Mouse (Mus musculus): ENCODE data around the gene D030056L22Rik.

- TF ChIP-seq POLR2A (IDR thresholded peaks at IDR 0.05; ENCODE audit: extremely low read depth, insufficient read depth, low read length) (no peak), CTCF (IDR thresholded peaks at IDR 0.05; ENCODE audit: extremely low read depth, insufficient read depth, low read length) (no peak)
Measured at GRCm38 (mm10) chr19:18757706-18758105, 44.7 kb downstream of the D030056L22Rik start.
